Mouse (Mus musculus) spleen, adult 2 months (tissue): ENCODE measurements at regions not wholly inside any gene's neighbourhood (a gene's known extent, or its start where the extent isn't known, plus 50 kb on each side); places are given as distances from the start of the nearest gene placed in this dataset.

Source experiments
- DNase-seq, 2 experiments: peaks; one replicate each; pipeline versions ENCODE4 v3.0.0 to v3.0.0-alpha.2; 2012 to 2021; ENCODE audit warnings: low spot score in 2 of 2, low read depth in 1 of 2
- H3K27ac ChIP-seq: fragments of 200-500 bp; 2 replicates; pipeline ENCODE4 v1.5.1; 2012; ENCODE audit warnings: low read length, inconsistent platforms; ENCODE audit not compliant: insufficient read depth
- H3K27me3 ChIP-seq: fragments of 200-500 bp; 2 replicates; pipeline ENCODE4 v1.6.1; 2012; ENCODE audit warnings: mild to moderate bottlenecking, moderate library complexity, low read length, inconsistent platforms; ENCODE audit not compliant: control insufficient read depth, insufficient read depth
- H3K36me3 ChIP-seq: fragments of 200-500 bp; 2 replicates; pipeline ENCODE4 v1.6.1; 2012; ENCODE audit warnings: mild to moderate bottlenecking, low read length, inconsistent platforms; ENCODE audit not compliant: control insufficient read depth, insufficient read depth
- H3K4me1 ChIP-seq: fragments of 200-500 bp; 2 replicates; pipeline ENCODE4 v1.6.1; 2011; ENCODE audit warnings: inconsistent platforms; ENCODE audit not compliant: control insufficient read depth, insufficient read depth, insufficient read length
- H3K4me3 ChIP-seq: fragments of 200-500 bp; 2 replicates; pipeline ENCODE4 v1.5.1; 2011; ENCODE audit warnings: mild to moderate bottlenecking, inconsistent platforms; ENCODE audit not compliant: insufficient read depth, insufficient read length; ENCODE audit errors: extremely low read depth
- CTCF ChIP-seq: fragments of 200-500 bp; IDR thresholded peaks from 2 replicates; pipeline ENCODE4 v1.5.1; 2011; ENCODE audit warnings: mild to moderate bottlenecking, inconsistent platforms; ENCODE audit not compliant: insufficient read depth, insufficient read length, insufficient replicate concordance; ENCODE audit errors: extremely low read depth
- POLR2A ChIP-seq: fragments of 200-500 bp; IDR thresholded peaks from 2 replicates; pipeline ENCODE4 v1.6.1; 2011; ENCODE audit warnings: low read depth, low read length, inconsistent platforms
- WGBS: fragments of 180-500 bp; shearing (Covaris S2); methylation state at CpG from one replicate; pipeline ENCODE4 v1.1.7; 2018; 5-methylcytosine and 5-hydroxymethylcytosine counted together

DNA sequence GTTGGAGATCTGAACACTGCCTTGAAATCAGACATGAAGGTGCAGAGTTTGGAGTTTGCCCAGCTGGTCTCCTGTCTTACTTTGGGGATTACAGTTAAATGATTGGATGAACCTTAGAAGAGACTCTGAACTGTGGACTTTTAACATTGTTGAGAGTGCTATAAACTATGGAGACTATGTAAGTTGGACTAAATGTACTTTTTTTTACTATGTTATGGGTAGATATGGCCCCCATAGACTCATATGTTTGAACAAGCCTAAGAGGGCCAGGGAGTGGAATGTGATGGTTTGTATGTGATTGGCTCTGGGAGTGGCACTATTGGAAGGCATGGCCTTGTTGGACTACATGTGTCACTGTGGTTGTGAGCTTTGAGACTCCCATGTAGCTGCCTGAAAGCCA, 53.8 kb upstream of the Tmem92 start:
- no peak overlapping the region for H3K4me3 ChIP-seq
- no peak for DNase-seq

DNA sequence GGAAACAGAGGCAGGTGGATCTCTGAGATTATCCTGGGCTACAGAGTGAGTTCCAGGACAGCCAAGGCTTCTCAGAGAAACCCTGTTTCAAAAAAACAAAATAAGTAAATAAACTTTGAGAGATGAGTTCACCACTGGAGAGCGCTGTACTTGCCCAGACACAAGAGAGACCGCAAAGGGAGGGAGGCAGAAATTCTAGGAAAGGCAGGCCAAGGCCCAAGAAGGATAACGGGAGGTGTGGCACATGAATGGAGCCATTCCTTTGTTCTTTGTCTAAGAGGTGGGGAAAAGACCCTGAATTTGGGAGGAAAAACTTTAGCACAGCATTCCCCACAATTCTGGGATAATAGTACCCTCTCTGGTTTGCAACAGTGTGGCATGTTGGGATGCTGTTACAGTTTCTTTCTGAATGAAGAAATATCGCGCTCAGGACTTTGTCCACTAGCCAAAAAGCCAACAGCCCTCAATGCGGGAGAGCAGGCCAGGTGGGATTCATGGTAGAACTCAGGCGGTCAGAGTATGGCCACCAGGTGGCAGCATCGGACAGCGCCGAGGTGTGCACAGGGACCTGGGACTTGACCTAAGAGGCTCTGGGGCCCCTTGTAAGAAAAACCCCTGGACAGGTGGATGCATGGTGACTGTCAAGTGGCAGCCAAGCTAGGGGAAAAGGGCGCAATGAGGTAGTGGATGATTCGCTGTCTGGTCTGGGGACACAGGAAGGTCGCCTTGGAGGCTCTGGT, 49.9 kb upstream of the Tmem92 start:
- 34% methylated on average over 13 of the region's 13 CpGs for WGBS
- no peaks in the 10 kb centered on the region for H3K36me3 ChIP-seq
- TF ChIP-seq POLR2A (no peak), CTCF (peak; percentile 77; the same call in 1 of the 2 replicates)

More for the DNA sequence above, 53.8 kb upstream of the Tmem92 start:
- H3K27ac ChIP-seq: no peak overlapping the region
- no peak for TF ChIP-seq POLR2A
- H3K4me1 ChIP-seq: no peaks in the 10 kb centered on the region
- H3K36me3 ChIP-seq: no peaks in the 10 kb centered on the region
- H3K27me3 ChIP-seq: no peaks in the 10 kb centered on the region

More for the DNA sequence above, 49.9 kb upstream of the Tmem92 start:
- H3K27me3 ChIP-seq: no peaks in the 10 kb centered on the region
- H3K27ac ChIP-seq: no peak overlapping the region
- peak in 1 of 2 experiments; percentile 37 for DNase-seq
- H3K4me1 ChIP-seq: no peaks in the 10 kb centered on the region
- no peak overlapping the region for H3K4me3 ChIP-seq
